Mouse (Mus musculus) hindbrain, embryonic 11.5 days (tissue): ENCODE measurements around the gene Rmnd5a. TPM values are rescaled to one million over a fixed set of nuclear protein-coding genes. Genes with fewer than 3 reads are reported as not detected.

Source experiments
- ATAC-seq: fragments of 200-750 bp; cut with Nextera tagmentation; 2 replicates; pipeline ENCODE4 v1.8.0; 2017; ENCODE audit warnings: mild to moderate bottlenecking, moderate TSS enrichment, moderate library complexity; ENCODE audit not compliant: low FRiP score
- DNase-seq: peaks from one replicate; pipeline ENCODE4 v3.0.0-alpha.2; 2015; ENCODE audit warnings: low spot score
- H3K27ac ChIP-seq: fragments of 300-500 bp; sonication (generic); 2 replicates; pipeline ENCODE4 v1.5.1; 2014; ENCODE audit warnings: mild to moderate bottlenecking, low read depth, low read length
- H3K27me3 ChIP-seq: fragments of 300-500 bp; sonication (generic); 2 replicates; pipeline ENCODE4 v1.6.1; 2014; ENCODE audit warnings: mild to moderate bottlenecking, low read length, moderate library complexity, mixed read lengths; ENCODE audit not compliant: control insufficient read depth, insufficient read depth
- H3K36me3 ChIP-seq: fragments of 300-500 bp; sonication (generic); 2 replicates; pipeline ENCODE4 v1.6.1; 2014; ENCODE audit warnings: mild to moderate bottlenecking, low read length, moderate library complexity, mixed read lengths; ENCODE audit not compliant: control insufficient read depth, insufficient read depth
- H3K4me1 ChIP-seq: fragments of 300-500 bp; sonication (generic); replicated peaks from 2 replicates; pipeline ENCODE4 v1.6.1; 2014; ENCODE audit warnings: low read length, mixed read lengths; ENCODE audit not compliant: control insufficient read depth, insufficient read depth
- H3K4me2 ChIP-seq: fragments of 300-500 bp; sonication (generic); replicated peaks from 2 replicates; pipeline ENCODE4 v1.6.1; 2014; ENCODE audit warnings: mild to moderate bottlenecking, low read depth, low read length
- H3K4me3 ChIP-seq: fragments of 300-500 bp; sonication (generic); 2 replicates; pipeline ENCODE4 v1.5.1; 2014; ENCODE audit warnings: low read depth, low read length
- H3K9ac ChIP-seq: fragments of 300-500 bp; sonication (generic); 2 replicates; pipeline ENCODE4 v1.6.1; 2014; ENCODE audit warnings: low read depth, low read length
- H3K9me3 ChIP-seq: fragments of 300-500 bp; sonication (generic); 2 replicates; pipeline ENCODE4 v1.6.1; 2016; ENCODE audit warnings: low read length; ENCODE audit not compliant: control insufficient read depth
- WGBS: fragments of 180-500 bp; shearing (Covaris S2); extraction: QIAGEN DNeasy Blood & Tissue Kit; methylation state at CpG from one replicate; pipeline ENCODE4 v1.1.7; 2014; 5-methylcytosine and 5-hydroxymethylcytosine counted together
- polyA plus RNA-seq: library from polyadenylated mRNA; unstranded; fragments of >200 nt; fragmentation: Nextera tagmentation; extraction: Ambion mirVana; gene quantifications from 2 replicates; pipeline ENCODE4 v1.2.1, GENCODE M21; 2014

Rmnd5a gene
- polyA plus RNA-seq, 1 experiment from 2014 or later = 7.1 TPM

DNA sequence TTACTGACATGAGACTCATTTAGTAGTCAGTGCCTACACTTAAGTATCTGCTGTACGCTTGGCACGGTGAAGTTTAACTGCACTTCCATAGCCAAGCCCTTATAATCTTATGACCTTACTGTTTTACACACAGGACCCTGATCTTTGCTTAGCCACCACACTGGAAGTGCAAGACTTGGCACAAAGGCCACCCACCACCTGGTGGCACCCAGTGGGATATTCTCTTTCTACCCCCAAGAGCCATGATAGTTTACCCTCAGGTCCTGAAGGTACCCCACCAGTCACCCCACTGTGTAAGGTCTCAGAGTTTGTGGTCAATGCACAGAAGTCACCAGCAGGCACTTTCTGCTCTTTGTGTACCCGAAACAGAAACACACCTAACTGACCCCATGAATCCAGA lies 89.2 kb downstream of the Rmnd5a start:
- no peak overlapping the region for H3K4me2 ChIP-seq
- no peak overlapping the region for H3K27ac ChIP-seq
- H3K27me3 ChIP-seq = no peaks in the 10 kb centered on the region
- ATAC-seq (no peak), DNase-seq (no peak)
- H3K9ac ChIP-seq = no peak overlapping the region
- H3K4me1 ChIP-seq = no peaks in the 10 kb centered on the region
- H3K4me3 ChIP-seq = no peak overlapping the region
- H3K9me3 ChIP-seq = no peaks in the 10 kb centered on the region
- H3K36me3 ChIP-seq = no peaks in the 10 kb centered on the region
- 96% methylated on average over 3 of the region's 3 CpGs for WGBS

DNA sequence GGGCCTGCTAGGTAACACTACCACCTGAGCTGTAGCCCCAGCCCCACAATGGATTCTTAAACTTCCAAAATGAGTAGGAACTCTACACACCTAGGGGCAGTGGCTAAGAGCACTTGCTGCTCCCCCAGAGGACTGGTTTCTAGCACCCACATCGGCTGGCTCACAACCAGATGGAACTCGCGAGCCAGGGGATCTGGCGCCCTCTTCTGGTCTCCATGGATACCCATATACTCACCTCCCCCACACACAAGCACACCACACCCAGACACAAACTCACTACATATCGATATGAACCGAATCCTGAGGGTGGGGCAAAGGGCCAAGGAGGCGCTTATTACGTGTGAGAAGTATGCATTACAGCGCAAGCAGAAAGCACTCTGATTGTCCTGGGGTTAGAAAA lies 92.4 kb downstream of the Rmnd5a start:
- Histone ChIP-seq H3K9me3 (no peaks in the 10 kb centered on the region), H3K27me3 (no peaks in the 10 kb centered on the region), H3K36me3 (no peaks in the 10 kb centered on the region), H3K4me3 (no peak overlapping the region), H3K9ac (no peak overlapping the region), H3K4me1 (no peaks in the 10 kb centered on the region), H3K4me2 (no peak overlapping the region), H3K27ac (no peak overlapping the region)
- DNase-seq = no peak
- 94% methylated on average over 9 of the region's 9 CpGs for WGBS
- ATAC-seq = no peak

DNA sequence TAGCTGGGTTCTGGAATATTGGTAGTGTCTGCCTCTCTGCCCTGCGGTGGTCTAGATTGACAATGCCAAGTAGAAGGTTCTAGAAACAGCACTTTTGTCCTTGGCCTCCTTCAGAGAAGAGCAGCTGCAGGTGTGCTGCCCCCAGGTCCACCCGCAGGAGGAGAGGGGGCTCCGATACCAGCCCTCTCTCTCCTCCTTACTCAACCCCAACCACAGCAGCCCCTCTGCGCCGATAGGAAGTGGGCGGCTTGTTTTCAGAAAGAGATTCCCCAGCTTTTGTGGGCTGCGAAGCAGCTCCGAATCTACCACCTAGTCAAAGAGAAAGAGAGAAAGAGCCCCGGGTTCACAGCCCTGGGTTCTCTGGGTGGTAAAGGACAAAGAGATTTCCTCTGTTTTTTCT lies 99.3 kb downstream of the Rmnd5a start:
- Histone ChIP-seq H3K9me3 (no peaks in the 10 kb centered on the region), H3K4me2 (no peak overlapping the region), H3K4me3 (no peak overlapping the region), H3K36me3 (no peaks in the 10 kb centered on the region), H3K27ac (no peak overlapping the region), H3K4me1 (no peaks in the 10 kb centered on the region), H3K27me3 (no peaks in the 10 kb centered on the region), H3K9ac (no peak overlapping the region)
- WGBS = 76% methylated on average over 9 of the region's 9 CpGs
- no peak for DNase-seq
- ATAC-seq = no peak

DNA sequence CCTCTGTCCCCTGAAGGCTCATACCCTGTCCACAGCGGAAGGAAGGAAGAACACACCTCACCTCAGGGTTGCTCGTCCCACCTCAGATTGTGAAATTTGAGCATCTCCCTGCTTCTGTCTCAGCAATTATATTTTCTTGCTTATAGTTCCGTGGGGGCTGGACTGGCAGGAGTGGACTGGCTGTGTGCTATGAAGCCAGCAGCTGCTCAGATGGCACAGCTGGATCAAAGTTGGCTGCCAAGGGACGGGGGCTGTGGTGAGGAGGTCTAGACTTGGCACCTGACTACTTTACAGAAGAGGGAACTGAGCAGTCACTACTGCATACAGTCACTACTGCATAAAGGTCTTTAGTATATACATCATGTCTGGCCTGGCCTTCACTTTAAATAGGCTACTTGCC lies 101.1 kb downstream of the Rmnd5a start:
- H3K27ac ChIP-seq = no peak overlapping the region
- WGBS = 89% methylated on average over 4 of the region's 4 CpGs
- no peaks in the 10 kb centered on the region for H3K27me3 ChIP-seq

DNA sequence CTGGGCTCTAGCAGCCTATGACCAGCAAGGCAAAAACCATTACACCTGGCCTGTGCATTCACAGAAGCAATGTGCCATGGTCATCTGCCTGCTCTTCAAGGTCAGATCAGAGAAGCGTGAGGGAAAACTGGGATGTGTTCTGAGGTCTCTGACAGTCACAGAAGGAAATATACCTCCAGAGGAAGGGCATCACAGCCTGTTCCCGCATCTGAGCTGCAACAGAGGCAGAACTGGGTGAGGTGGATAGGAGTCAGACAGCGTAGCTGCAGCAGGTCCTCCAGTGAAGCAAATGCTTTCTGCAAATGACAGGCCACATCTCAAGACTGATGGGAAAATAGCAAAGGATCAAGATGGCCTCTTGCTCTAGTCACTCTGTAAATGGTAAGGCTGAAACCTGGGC lies 101.5 kb downstream of the Rmnd5a start:
- H3K4me2 ChIP-seq = no peak overlapping the region
- H3K4me1 ChIP-seq = no peaks in the 10 kb centered on the region
- no peak overlapping the region for H3K9ac ChIP-seq
- H3K36me3 ChIP-seq = no peaks in the 10 kb centered on the region
- H3K9me3 ChIP-seq = no peaks in the 10 kb centered on the region
- H3K4me3 ChIP-seq = no peak overlapping the region
- ATAC-seq (no peak), DNase-seq (no peak)
- 79% methylated on average over 3 of the region's 3 CpGs for WGBS
- no peak overlapping the region for H3K27ac ChIP-seq
- no peaks in the 10 kb centered on the region for H3K27me3 ChIP-seq

More for the DNA sequence above, 101.1 kb downstream of the Rmnd5a start:
- Histone ChIP-seq H3K9ac (no peak overlapping the region), H3K9me3 (no peaks in the 10 kb centered on the region), H3K4me1 (no peaks in the 10 kb centered on the region), H3K4me2 (no peak overlapping the region), H3K36me3 (no peaks in the 10 kb centered on the region), H3K4me3 (no peak overlapping the region)
- DNase-seq = no peak
- ATAC-seq = no peak

Other genes with a start within 250 kb of the Rmnd5a start
- not detected in 2 replicates for gene Fabp1, start 240.8 kb downstream of the Rmnd5a start, polyA plus RNA-seq
- 37.9 and 38.5 TPM in 2 replicates for gene Krcc1, start 169.0 kb downstream of the Rmnd5a start, polyA plus RNA-seq
- 0.76 and 0.88 TPM in 2 replicates for gene Smyd1, start 118.4 kb downstream of the Rmnd5a start, polyA plus RNA-seq
- not detected in 2 replicates for gene Cd8b1, start 117.8 kb downstream of the Rmnd5a start, polyA plus RNA-seq
- 0.07 TPM in 1 of 2 replicates, not detected in the other for gene Cd8a, start 67.2 kb downstream of the Rmnd5a start, polyA plus RNA-seq
- gene Rnf103, start 53.3 kb upstream of the Rmnd5a start, polyA plus RNA-seq = 18.8 and 19.5 TPM in 2 replicates
- gene Chmp3, start 103.2 kb upstream of the Rmnd5a start, polyA plus RNA-seq = 53.2 and 57.7 TPM in 2 replicates
- gene Kdm3a, start 192.4 kb upstream of the Rmnd5a start, polyA plus RNA-seq = 69.5 and 69.8 TPM in 2 replicates